Mouse (Mus musculus): ENCODE data around the gene Ifi35.

DNA sequence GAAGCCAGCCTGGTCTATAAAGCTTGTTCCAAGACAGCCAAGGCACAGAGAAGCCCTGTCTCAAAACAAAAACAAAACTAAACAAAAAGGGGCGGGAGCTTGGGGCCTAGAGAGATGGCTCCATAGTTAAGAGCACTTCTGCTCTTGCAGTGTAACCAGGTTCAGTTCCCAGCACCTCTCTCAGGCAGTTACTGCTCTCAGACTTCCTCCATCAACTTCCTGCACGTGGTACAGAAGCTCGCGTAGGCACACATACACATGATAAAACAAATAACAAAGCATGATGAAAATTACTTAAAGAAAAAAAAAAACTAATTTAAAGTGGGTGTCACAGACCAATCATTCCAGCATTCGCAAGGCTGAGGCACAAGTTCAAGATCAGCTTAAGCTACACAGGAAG, 28.1 kb upstream of the Ifi35 start:
- no peak for TF ChIP-seq POLR2A (IDR thresholded peaks at IDR 0.05; ENCODE audit: borderline replicate concordance, insufficient read depth, low read length)
- no peak for TF ChIP-seq CTCF (IDR thresholded peaks at IDR 0.05; ENCODE audit: borderline replicate concordance, insufficient read depth, low read depth, low read length)

Data from cerebellum, adult 2 months (tissue).